Mouse (Mus musculus) c-Kit-positive CD71-positive TER-119-positive erythroid progenitor cells, embryonic 14.5 days (primary cell): ENCODE measurements around the gene Rnf135.
A peak's percentile ranks its signal among the peaks of the same experiment; 100 is the strongest.
"Not testable (repeated sequence)": the region's sequence is repeated elsewhere in the genome, so short reads cannot be mapped to it uniquely, and the experiment has no call there.

Experiments
- DNase-seq: peaks from one replicate; pipeline ENCODE4 v3.0.0-alpha.2; 2013; ENCODE audit warnings: low spot score

The Rnf135 gene

GRCm38 (mm10) chr11:80163362-80164116, 20.1 kb upstream of the Rnf135 start:
- no peak for DNase-seq

- no peak for DNase-seq
Observed at GRCm38 (mm10) chr11:80164224-80164623, 19.4 kb upstream of the Rnf135 start.

DNA sequence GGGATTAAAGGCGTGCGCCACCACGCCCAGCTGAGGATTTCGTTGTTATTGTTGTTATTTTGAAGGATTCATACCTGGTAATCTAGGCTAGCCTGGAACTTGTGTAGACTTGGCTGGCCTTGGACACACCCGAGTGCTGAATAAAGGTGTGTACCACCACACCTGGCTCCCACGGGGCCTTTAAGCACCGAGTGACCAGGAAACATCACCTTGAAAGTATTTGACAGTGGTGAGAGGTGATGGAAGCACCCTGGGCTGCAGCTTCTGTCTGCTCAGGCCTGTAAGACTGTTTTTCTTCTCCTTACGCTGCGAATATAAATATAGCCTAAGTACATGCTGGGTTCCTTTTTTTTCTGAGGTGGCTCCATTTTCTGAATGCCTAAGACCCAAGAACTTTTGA, 15.5 kb upstream of the Rnf135 start:
- no peak for DNase-seq

DNA sequence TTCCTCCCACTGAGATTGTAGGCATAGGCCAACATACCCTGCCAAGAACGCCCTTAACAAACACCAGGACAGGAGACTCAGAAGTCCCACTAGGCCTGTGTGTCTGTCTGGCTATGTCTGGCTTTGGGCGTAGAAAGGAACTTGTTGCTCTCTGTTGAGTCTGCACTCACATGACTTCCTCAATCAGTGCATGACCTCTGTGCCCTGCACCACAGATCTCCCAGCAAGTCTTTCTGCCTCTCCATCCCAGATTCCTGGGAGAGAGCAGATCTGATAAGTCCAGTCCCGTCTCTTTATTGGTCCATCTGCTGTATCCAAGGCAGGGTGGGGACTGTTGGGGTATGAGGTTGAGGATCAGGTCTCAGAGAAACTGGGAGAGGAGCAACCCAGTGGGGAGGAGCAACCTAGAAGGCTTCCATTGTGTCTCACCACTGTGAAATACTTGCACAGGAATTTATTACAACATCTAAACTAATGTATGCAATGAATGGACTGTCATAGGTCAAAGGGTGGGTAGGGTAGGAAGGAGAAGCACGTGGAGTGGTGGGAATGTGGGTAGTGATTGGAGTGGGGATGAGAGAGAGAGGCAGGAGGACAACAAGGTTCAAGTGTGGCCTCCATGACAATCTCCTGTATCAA, 14.9 kb upstream of the Rnf135 start:
- DNase-seq = no peak

GRCm38 (mm10) chr11:80169629-80170028, 14.0 kb upstream of the Rnf135 start:
- no peak for DNase-seq

- DNase-seq = no peak
Observed at GRCm38 (mm10) chr11:80170351-80170750, 13.3 kb upstream of the Rnf135 start.

- no peak for DNase-seq
Observed at GRCm38 (mm10) chr11:80171884-80172283, 11.8 kb upstream of the Rnf135 start.

GRCm38 (mm10) chr11:80173963-80174670, 9.5 kb upstream of the Rnf135 start:
- DNase-seq = no peak

DNA sequence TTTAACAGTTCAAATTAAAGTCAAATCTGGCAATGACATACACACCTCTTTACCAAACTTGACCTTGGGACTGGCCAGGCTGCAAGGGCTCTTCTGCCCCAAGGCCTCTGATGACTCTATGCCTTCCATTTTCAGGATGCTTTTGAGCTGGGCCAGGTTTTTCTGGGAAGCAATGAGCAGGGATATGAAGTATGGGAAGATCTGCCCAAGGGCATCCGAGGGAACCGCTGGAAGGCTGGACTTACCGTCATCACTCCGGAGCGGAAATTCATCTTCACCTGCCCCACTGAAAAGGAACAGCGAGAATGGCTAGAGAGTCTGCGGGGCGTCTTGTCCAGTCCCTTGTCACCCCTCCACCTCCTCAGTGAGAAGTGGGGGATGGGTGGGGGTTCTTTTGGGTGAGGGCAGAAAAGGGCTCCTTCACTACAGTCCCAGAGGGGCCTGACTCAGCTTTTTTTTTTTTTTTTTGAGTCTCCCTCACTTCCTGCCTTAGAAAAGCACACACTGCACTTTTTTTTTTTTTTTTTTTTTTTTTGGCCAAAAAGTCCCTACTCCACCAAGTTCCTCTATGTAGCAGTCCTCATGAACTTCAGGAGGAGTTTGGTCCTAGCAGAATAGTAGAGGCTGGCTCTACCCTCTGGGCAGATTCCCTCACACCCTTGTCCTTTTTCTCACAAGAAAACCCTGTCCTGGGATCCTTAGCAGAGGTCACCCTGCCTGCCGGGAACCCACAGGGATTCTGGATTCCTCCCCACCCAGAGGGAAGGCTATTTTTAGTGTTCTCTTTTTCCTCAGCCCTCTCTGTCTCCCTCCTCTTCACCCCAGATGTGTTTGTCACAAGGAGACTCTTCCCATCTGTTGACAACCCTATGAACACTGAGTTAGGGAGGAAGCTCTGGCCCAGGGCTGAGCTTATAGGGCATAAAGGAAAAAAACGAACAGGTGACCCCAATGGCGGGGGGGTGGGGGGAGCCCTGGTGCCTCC, 6.4 kb upstream of the Rnf135 start:
- DNase-seq = no peak

DNA sequence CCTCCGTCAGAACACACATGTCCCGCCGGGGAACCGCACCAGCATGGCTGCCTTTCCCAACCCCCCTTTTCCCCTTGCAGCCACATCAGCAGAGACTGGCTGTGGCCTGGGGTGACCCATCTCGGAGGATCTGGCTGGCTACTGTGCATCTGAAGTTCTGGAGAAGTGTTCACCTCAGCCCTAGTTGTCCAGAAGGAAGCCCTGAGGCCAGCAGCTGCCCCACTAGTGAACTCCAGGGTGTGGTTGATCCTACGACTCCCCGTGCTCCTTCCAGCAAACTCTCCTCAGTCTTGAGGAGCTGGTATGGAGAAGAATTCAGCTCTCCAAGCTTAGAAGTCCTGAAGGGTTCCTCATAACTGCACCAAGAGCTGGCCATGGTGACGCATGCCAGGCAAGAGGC, 5.3 kb upstream of the Rnf135 start:
- DNase-seq = no peak

DNA sequence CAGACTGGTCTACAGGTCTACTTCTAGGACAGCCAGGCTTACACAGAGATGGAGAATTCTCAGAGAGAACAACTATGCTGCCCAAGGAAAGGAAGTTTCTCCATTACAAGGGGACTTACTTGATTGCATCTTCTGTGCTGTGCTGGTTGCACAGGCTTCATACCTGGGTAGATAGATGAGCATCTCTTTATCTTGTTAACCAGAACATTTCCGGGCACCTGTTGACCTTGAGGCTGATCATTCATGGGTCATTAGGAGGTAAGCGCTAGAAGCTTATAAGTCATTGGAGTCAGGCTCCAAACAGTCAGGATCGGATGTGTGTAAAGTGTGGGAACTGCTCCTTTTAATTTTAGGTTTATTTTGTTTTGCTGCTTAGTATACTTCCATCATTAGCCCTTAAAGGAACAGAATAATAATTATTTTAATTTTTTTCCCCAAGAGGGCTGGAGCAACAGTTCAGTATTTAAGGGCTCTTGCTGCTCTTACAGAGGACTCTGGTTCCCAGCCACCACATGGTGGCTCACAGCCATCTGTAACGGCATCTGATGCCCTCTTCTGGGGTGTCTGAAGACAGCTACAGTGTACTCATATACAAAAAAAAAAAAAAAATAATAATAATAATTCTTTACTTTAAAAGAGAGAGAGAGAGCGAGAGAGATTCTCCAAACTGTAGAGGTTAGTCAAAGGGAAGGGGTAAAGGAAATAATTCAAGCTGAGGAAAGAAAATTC, 2.5 kb upstream of the Rnf135 start:
- DNase-seq = no peak

DNA sequence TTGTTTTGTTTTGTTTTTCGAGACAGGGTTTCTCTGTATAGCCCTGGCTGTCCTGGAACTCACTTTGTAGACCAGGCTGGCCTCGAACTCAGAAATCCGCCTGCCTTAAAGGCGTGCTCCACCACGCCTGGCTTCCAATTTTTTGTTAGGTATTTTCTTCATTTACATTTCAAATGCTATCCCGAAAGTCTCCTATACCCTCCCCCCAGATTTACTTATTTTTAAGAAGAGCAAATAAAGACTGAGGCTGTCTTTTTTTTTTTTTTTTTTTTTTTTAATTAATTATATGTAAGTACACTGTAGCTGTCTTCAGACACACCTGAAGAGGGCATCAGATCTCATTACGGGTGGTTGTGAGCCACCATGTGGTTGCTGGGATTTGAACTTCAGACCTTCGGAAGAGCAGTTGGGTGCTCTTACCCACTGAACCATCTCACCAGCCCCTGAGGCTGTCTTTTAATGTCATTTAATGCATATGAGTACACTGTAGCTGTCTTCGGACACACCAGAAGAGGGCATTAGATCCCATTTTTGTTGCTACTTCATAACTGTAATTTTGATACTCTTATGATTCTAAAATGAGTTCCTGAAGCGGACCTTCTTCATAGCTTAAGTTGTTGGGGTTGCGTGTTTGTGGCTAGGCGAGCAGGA, 472 bp upstream of the Rnf135 start:
- DNase-seq = not testable (repeated sequence)

DNA sequence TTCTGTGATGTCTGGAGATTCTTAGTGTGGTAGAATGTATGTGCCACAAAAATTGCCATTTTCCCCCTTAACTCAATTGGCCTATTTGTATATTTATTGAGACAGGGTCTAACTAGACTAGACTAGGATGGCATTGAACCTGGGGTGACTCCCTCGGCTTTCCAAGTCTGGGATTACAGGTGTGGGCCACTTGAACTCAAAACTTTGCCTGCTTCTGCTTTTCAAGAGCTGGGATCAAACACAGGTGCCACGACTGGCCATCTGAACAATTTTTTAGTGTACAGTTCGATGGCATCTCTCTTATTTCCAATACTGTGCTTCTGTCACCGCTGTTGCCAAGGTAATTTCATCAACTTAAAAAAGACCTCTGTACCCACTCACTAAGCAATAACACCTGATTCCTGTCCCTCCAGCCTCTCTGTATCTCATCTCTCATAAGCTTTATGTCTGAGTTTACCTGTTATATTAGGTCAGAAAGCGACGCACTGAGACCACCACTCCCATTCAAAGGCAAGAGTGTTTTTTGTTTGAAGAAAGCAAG, 950 bp downstream of the Rnf135 start:
- DNase-seq = no peak

DNA sequence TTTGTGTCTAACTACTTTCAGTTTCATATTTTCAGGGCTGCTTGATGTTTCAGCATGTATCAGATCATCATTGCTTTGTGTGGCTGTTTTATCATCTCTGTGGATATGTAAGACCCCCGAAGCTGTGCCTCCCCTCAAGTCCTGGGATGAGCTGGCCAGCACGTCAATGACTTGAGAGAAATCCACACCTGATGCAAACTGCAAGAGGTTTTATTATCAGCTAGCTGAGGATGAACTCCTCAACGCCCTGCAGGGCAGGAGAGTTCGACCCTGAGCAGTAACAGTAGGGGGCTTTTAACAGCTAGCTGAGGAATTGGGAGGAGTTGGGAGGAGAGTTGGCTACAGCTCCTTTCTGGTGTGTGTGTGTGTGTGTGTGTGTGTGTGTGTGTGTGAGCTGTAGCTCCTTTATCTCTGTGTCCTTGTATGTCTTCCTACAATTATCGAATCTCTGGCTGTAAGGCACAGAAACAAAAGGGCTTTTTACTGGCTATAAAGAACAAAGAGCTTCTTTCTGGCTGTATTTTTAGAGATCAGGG, 1.9 kb downstream of the Rnf135 start:
- not testable (repeated sequence) for DNase-seq

- DNase-seq = no peak
Observed at GRCm38 (mm10) chr11:80190280-80190679, 6.6 kb downstream of the Rnf135 start.

GRCm38 (mm10) chr11:80193827-80194226, 10.2 kb downstream of the Rnf135 start:
- DNase-seq = no peak

DNA sequence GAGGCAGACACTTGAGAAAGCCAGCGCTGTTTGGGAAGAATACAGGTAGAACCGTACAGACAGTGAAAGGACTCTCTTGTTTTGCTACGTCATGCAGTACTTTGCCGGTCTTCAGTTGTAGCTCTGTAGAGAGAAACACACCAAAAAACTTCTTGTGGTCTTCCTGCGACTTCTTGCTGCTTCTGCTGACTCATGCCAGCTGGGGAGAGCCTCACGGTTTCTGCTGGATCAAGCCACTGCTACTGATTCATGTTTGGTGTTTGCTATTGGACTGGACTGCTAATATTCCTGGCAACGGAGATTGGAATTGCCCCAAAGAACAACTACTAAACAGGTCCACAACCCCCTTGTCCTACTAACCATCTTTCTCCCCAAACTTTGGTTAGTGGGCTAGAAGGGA, 12.7 kb downstream of the Rnf135 start:
- no peak for DNase-seq

DNA sequence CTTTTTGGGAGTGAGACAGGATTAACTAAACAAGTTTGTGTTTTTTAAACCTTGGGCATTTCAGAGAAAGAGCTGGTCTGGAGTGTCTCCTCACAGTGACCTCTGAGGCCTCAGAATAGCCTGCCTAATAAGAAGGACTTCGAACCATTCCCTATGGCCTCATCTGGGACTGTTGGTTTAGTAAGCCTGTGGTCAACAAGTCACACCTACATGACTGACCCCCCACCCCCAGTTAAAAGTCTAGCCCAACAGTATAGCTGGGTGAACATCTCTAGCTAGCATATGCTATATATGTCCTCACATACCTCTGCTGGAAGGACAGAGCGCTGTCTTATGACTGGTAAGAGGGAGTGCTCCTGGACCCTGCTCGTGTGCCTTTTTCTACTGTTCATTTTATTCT, 15.7 kb downstream of the Rnf135 start:
- no peak for DNase-seq

DNA sequence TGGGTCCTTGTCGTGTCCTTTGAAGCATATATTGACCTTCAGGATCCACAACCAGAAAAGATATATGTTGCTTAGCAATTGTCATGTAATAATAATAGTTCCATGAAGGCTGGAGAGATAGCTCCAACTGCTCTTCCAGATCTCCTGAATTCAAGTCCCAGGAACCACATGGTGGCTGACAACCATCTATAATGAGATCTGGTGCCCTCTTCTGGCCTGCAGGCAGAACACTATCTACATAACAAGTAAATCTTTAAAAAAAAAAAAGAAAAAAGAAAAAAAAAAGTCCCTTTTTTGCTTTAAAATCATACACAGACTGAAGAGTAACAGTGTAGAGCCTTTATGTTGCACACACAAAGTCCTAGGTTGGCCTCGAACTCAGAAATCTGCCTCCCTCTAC, 16.1 kb downstream of the Rnf135 start:
- no peak for DNase-seq

DNA sequence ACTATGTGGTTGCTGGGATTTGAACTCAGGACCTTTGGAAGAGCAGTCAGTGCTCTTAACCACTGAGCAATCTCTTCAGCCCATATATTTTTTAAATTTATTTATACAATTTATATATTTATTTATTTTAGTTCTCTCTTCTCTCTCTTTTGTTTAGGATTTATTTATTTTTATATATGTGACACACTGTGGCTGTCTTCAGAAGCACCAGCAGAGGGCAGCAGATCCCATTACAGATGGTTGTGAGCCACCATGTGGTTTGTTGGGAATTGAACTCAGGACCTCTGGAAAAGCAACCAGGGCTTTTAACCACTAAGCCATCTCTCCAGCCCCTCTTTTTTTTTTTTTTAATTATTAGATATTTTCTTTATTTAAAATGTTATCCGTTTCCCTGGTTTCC, 16.7 kb downstream of the Rnf135 start:
- peak; percentile 44 for DNase-seq
